Mouse (Mus musculus): ENCODE data around the gene Hnrnpa3.

- TF ChIP-seq CTCF (IDR thresholded peaks at IDR 0.05; ENCODE audit: extremely low read depth, insufficient read length, insufficient replicate concordance, low read depth, low read length) (no peak), POLR2A (IDR thresholded peaks at IDR 0.05; ENCODE audit: low read depth, low read length) (no peak)
These were observed 25.7 kb upstream of the Hnrnpa3 start for GRCm38 (mm10) chr2:75633381-75633780.
